Mouse (Mus musculus) G1E (cell line): ENCODE data around the gene Gm10282. TPM values are rescaled to one million over a fixed set of nuclear protein-coding genes. Genes with fewer than 3 reads are reported as not detected.

Source experiments
- ATAC-seq: 2 replicates; pipeline ENCODE4 v1.8.0; 2016; ENCODE audit warnings: mild to moderate bottlenecking; ENCODE audit not compliant: insufficient number of reproducible peaks, poor library complexity, low FRiP score, severe bottlenecking; ENCODE audit errors: extremely low read depth
- DNase-seq: peaks from one replicate; pipeline ENCODE4 v3.0.0; 2012; ENCODE audit warnings: low spot score
- H3K27me3 ChIP-seq: 2 replicates; pipeline ENCODE4 v1.6.1; 2012; ENCODE audit warnings: mild to moderate bottlenecking, low read length, inconsistent platforms; ENCODE audit not compliant: insufficient read depth
- H3K36me3 ChIP-seq: replicated peaks from 2 replicates; pipeline ENCODE3; 2012; ENCODE audit warnings: mild to moderate bottlenecking, inconsistent platforms
- H3K4me1 ChIP-seq: 2 replicates; pipeline ENCODE4 v1.6.1; 2012; ENCODE audit warnings: low read depth, low read length, inconsistent platforms, mixed read lengths; ENCODE audit not compliant: insufficient read depth
- H3K4me3 ChIP-seq: 2 replicates; pipeline ENCODE4 v1.5.1; 2012; ENCODE audit warnings: low read depth, mild to moderate bottlenecking, inconsistent platforms, low read length, moderate library complexity, mixed read lengths
- H3K9me3 ChIP-seq: replicated peaks from 2 replicates; pipeline ENCODE4 v1.6.1; 2012; ENCODE audit warnings: inconsistent platforms
- CTCF ChIP-seq: IDR thresholded peaks from 2 replicates; pipeline ENCODE4 v1.5.1; 2012; ENCODE audit warnings: low read depth, low read length, inconsistent platforms, mixed read lengths
- GATA1 ChIP-seq: IDR thresholded peaks from 2 replicates; pipeline ENCODE4 v1.6.1; 2012; ENCODE audit warnings: borderline replicate concordance, low read length, inconsistent platforms, mixed read lengths
- GATA2 ChIP-seq: IDR thresholded peaks from 2 replicates; pipeline ENCODE4 v1.6.1; 2012; ENCODE audit warnings: low read depth, low read length, inconsistent platforms, borderline replicate concordance
- POLR2AphosphoS5 ChIP-seq: IDR thresholded peaks from 2 replicates; pipeline ENCODE4 v1.6.1; 2012; ENCODE audit warnings: low read depth, low read length, inconsistent platforms; ENCODE audit not compliant: insufficient replicate concordance
- TAL1 ChIP-seq: conservative IDR thresholded peaks from 2 replicates; pipeline ENCODE4 v1.6.1; 2012; ENCODE audit warnings: low read depth, low read length, inconsistent platforms, mixed read lengths
- polyA plus RNA-seq: library from polyadenylated mRNA; stranded (reverse); fragments of >175 nt; gene quantifications from 2 replicates; pipeline ENCODE4 v1.2.3, GENCODE M21; 2012
- total RNA-seq, 2 experiments: library from RNA; stranded (forward) in 1 of 2; stranded (reverse) in 1 of 2; fragments of 200-1000 nt in 1 of 2; fragments of >200 nt in 1 of 2; fragmentation: Nextera tagmentation in 1 of 2; gene quantifications; 2 replicates each; pipeline ENCODE4 v1.2.3; 2014 to 2017

Gm10282 gene
- total and polyA plus RNA-seq, 3 experiments = 84.2 to 164 (median 87.9) TPM

GRCm38 (mm10) chr8:72261872-72262271 lies 43.2 kb downstream of the Gm10282 start:
- H3K4me1 ChIP-seq = peaks cover 15% of the 10 kb centered on the region
- no peak for TF ChIP-seq CTCF
- TF ChIP-seq GATA2 = no peak
- no peak for TF ChIP-seq TAL1
- TF ChIP-seq GATA1 = no peak
- TF ChIP-seq POLR2AphosphoS5 = no peak
- ATAC-seq = no peak

DNA sequence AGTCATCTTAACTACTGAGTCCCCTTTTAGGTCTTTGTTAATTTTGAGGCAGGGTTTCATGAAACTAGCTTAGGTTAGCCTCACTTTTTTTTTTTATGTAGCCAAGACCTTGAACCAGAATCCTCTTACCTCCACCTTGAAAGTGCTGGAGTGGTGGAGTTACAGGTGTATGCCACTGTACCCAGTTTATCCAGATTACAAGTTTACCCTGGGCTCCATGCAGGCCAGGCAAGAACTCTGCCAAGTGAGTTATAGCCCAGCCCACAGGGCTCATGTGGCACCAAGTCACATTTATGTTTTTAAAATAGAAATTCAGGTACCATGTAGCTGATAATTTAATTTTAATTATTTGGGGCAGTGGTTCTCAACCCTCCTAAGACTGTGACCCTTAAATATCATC lies 43.6 kb downstream of the Gm10282 start:
- peaks cover 15% of the 10 kb centered on the region for H3K4me1 ChIP-seq
- TF ChIP-seq CTCF (no peak), TAL1 (no peak), GATA2 (no peak), POLR2AphosphoS5 (no peak), GATA1 (no peak)
- peaks cover 16% of the 10 kb centered on the region for H3K36me3 ChIP-seq
- H3K27me3 ChIP-seq = peaks cover 29% of the 10 kb centered on the region
- DNase-seq = no peak
- no peaks in the 10 kb centered on the region for H3K9me3 ChIP-seq
- no peak for ATAC-seq
- H3K4me3 ChIP-seq = no peak overlapping the region

More at GRCm38 (mm10) chr8:72261872-72262271, 43.2 kb downstream of the Gm10282 start:
- Histone ChIP-seq H3K27me3 (peaks cover 29% of the 10 kb centered on the region), H3K9me3 (no peaks in the 10 kb centered on the region), H3K36me3 (peaks cover 12% of the 10 kb centered on the region), H3K4me3 (no peak overlapping the region)
- DNase-seq = no peak

DNA sequence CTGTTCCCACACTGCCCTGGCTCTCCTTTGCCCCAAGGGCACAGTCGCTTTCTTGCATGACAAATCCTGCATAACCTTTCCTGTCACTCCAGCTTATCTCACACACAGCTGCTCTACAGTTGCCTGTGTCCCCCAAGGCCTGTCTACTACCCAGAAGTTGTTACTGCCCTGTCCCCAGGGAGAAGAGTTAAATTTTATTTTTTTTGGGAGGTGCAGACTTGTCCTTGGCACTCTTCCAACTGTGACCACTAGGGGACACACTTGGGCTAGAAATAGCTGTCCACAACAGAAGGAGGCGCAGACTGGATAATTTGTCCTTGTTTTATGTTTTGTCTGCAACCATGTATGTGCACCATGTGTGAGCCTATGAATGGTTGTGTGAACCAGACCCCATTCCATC lies 44.0 kb downstream of the Gm10282 start:
- DNase-seq (no peak), ATAC-seq (peak; percentile 28; the same call in 1 of the 2 replicates)
- Histone ChIP-seq H3K9me3 (no peaks in the 10 kb centered on the region), H3K27me3 (peaks cover 29% of the 10 kb centered on the region), H3K4me3 (no peak overlapping the region), H3K4me1 (peaks cover 15% of the 10 kb centered on the region), H3K36me3 (peaks cover 17% of the 10 kb centered on the region)
- no peak for TF ChIP-seq TAL1
- TF ChIP-seq GATA2 = no peak
- TF ChIP-seq GATA1 = no peak
- peak; percentile 78 for TF ChIP-seq CTCF
- TF ChIP-seq POLR2AphosphoS5 = no peak

GRCm38 (mm10) chr8:72260585-72260984 lies 44.5 kb downstream of the Gm10282 start:
- DNase-seq (no peak), ATAC-seq (no peak)
- TF ChIP-seq TAL1 (no peak), POLR2AphosphoS5 (no peak), GATA2 (no peak), CTCF (no peak)
- Histone ChIP-seq H3K27me3 (peaks cover 29% of the 10 kb centered on the region), H3K4me3 (no peak overlapping the region), H3K9me3 (no peaks in the 10 kb centered on the region), H3K36me3 (peaks cover 22% of the 10 kb centered on the region), H3K4me1 (peaks cover 12% of the 10 kb centered on the region)

DNA sequence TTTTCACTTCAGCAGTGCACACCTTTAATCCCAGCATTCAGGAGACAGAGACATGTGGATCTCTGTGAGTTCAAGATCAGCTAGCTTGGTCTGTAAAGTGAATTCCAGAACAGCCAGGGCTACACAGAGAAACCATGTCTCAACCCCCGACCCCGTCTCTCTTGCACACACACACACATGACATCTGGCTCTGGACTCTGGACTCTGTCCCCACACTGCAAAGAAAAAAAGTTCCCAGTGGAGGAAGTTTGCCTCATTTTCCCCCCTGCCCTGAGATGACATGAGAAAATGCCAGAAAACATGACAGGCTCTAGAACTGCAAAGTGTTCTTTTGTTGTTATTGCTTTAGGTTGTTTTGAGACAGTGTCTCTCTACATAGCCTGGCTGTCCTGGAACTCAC lies 45.2 kb downstream of the Gm10282 start:
- Histone ChIP-seq H3K36me3 (peaks cover 29% of the 10 kb centered on the region), H3K4me3 (no peak overlapping the region), H3K4me1 (peaks cover 8% of the 10 kb centered on the region), H3K27me3 (peaks cover 25% of the 10 kb centered on the region), H3K9me3 (no peaks in the 10 kb centered on the region)
- ATAC-seq (no peak), DNase-seq (no peak)
- no peak for TF ChIP-seq GATA2
- TF ChIP-seq TAL1 = no peak
- no peak for TF ChIP-seq POLR2AphosphoS5
- no peak for TF ChIP-seq GATA1
- TF ChIP-seq CTCF = no peak

- no peak for DNase-seq
- no peak for TF ChIP-seq CTCF
- no peak for TF ChIP-seq GATA1
- TF ChIP-seq TAL1 = no peak
- no peak for TF ChIP-seq POLR2AphosphoS5
- TF ChIP-seq GATA2 = no peak
- Histone ChIP-seq H3K4me3 (no peak overlapping the region), H3K9me3 (no peaks in the 10 kb centered on the region), H3K4me1 (peaks cover 8% of the 10 kb centered on the region), H3K36me3 (peaks cover 48% of the 10 kb centered on the region), H3K27me3 (peaks cover 17% of the 10 kb centered on the region)
- no peak for ATAC-seq
These were observed 47.2 kb downstream of the Gm10282 start for GRCm38 (mm10) chr8:72257902-72258238.
